Mouse (Mus musculus) lung, adult 2 months (tissue): Measurements from ENCODE around the gene Fdx1l. TPM values are rescaled to one million over a fixed set of nuclear protein-coding genes. Genes with fewer than 3 reads are reported as not detected.

Experiments used
- DNase-seq: peaks from one replicate; pipeline ENCODE4 v3.0.0; 2022
- H3K4me1 ChIP-seq: fragments of 200-500 bp; 2 replicates; pipeline ENCODE4 v1.6.1; 2011; ENCODE audit warnings: low read length; ENCODE audit not compliant: control insufficient read depth, insufficient read depth
- H3K4me3 ChIP-seq: fragments of 200-500 bp; replicated peaks from 2 replicates; pipeline ENCODE3; 2011; ENCODE audit warnings: low read depth, mild to moderate bottlenecking, control low read depth, low read length; ENCODE audit errors: extremely low read depth
- CTCF ChIP-seq: fragments of 200-500 bp; IDR thresholded peaks from 2 replicates; pipeline ENCODE4 v1.5.1; 2011; ENCODE audit warnings: mild to moderate bottlenecking, low read length, control low read depth; ENCODE audit not compliant: insufficient read depth
- POLR2A ChIP-seq: fragments of 200-500 bp; IDR thresholded peaks from 2 replicates; pipeline ENCODE4 v1.6.1; 2011; ENCODE audit warnings: low read depth, mild to moderate bottlenecking, control low read depth, low read length, borderline replicate concordance; ENCODE audit errors: extremely low read depth
- WGBS: fragments of 180-500 bp; shearing (Covaris S2); methylation state at CpG from one replicate; pipeline ENCODE4 v1.1.7; 2018; 5-methylcytosine and 5-hydroxymethylcytosine counted together
- polyA plus RNA-seq: library from polyadenylated mRNA; depleted of rRNA; stranded (reverse); fragments of >200 nt; gene quantifications from 2 replicates; pipeline ENCODE4 v1.2.3, GENCODE M21; 2012

The Fdx1l gene
- polyA plus RNA-seq, 1 experiment: 43.1 TPM

DNA sequence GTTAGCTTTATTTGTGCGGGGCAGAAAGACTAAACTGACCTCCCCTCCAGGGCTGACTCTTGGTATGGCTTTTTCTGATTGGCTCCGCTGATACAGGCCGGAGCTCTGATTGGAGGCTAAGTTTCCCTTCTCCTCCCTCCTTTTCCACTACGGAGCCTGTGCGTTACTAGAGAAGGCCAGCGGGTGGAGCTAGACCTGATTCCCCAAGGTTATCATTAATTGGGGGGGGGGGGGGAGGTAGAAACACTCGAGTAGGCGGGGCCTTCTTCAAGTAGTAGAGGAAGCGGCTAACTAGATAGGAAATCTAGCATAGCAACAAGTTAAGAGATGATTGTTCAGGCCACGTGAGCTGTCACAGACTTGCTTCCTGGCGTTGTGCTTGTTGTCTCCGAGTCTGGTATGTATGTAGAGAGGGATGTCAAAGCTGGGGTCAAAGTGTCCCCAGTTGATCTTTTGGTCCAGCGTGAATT is 42.6 kb downstream of the Fdx1l start:
- peak; percentile 76 for DNase-seq
- under 1% methylated on average over 13 of the region's 13 CpGs for WGBS
- Histone ChIP-seq H3K4me1 (peaks cover 14% of the 10 kb centered on the region), H3K4me3 (peak overlapping the region; percentile 72)
- no peak for TF ChIP-seq POLR2A
- peak; percentile 61 for TF ChIP-seq CTCF

DNA sequence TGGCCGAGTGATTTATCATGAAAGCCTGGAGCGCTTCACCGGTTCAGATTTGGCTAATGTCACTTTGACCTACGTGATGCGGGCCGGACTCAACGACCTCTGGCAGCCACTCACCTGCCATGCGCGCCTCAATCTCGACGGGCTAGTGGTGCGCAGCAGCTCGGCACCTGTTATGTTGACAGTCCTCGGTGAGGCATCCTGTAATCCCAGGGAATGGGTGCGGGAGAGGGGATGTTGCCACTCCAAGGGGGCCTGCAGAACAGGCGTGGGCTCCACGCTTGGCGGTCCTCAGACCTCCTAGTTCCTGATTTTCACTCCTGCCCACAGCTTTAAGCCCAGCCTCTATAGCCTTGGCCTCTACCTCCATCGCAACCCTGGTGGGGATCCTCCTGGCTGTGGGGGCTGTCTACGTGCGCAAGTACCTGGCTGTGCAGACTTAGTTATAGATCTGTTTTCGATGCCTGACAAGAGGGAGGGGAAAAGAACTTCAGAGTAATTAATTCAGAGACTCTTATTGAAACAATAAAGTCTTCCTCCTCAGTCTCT is 43.3 kb downstream of the Fdx1l start:
- TF ChIP-seq CTCF (no peak), POLR2A (no peak)
- 35% methylated on average over 22 of the region's 22 CpGs for WGBS
- no peak for DNase-seq
- peaks cover 14% of the 10 kb centered on the region for H3K4me1 ChIP-seq
- H3K4me3 ChIP-seq: no peak overlapping the region

DNA sequence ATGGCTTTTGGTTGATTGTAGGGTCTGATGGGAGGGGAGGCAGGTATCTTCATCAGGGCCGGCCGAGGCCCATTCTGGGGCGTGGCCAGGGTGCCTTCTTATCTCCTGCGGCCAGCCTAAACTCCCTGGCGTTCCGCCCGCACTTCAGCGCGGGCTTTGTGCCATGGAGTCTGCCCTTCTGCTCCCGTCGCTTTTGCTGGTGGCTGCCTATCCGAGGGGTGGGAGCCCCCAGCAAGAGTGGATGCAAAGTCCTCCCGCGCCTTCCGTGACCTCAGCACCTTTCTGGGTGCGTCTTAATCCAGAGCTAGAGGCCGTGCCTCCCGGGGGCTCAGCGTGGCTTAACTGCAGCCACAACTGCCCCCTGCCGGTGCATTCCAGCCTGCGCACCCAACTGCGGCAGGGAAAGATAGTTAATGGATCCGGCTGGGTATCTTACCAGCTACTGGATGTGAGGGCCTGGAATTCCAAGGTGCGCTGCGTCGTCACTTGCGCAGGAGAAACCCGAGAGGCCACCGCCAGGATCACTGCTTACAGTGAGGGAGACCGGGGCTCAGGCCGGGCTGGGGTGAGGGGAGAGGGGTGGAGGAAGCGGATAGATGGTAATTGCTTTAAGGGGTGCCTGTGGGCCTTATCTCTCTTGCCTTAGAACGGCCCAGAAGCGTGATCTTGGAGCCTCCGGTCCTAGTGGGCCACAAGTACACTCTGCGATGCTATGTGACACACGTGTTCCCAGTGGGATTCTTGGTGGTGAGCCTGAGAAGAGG is 43.9 kb downstream of the Fdx1l start, which contains the start of gene Icam4:
Gene Icam4, plus strand, starts transcription at position 83 of the 764 bp plus-strand sequence.
- peak within 1 kb of the TSS; percentile 43 for H3K4me3 ChIP-seq
- TF ChIP-seq CTCF: peak; percentile 74
- TF ChIP-seq POLR2A: 0 out of 2 replicates have a peak, but pooled peaks have one; percentile 5
- peaks cover 14% of the 10 kb centered on the region for H3K4me1 ChIP-seq
- DNase-seq: peak; percentile 88
- WGBS: 3% methylated on average over 37 of the region's 37 CpGs

DNA sequence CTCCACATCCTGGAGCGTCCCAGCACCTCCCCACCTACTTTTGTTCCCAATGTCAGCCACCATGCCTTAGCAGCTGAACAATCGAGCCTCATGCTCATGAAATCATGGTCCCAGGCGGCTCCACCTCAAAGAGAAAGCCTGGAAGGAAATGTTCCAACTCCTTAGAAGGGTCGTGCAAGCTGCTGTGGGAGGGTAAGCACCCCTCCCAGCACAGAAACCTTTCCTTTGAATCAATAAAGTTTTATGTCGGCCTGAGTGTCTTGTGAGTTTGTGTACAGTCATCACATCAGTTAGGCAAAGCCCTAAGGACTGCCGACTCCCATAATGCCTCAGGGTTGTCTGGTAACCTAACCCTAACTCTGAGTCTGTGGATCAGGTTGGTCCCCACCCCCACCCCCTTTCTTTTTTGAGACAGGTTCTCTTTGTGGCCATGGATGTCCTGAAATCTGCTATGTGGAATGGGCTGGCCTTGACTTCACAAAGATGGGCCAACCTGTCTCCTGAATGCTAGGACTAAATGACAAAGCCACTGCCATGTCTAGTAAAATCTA is 44.8 kb downstream of the Fdx1l start:
- DNase-seq: no peak
- TF ChIP-seq POLR2A (no peak), CTCF (no peak)
- Histone ChIP-seq H3K4me3 (no peak overlapping the region), H3K4me1 (peaks cover 14% of the 10 kb centered on the region)
- 57% methylated on average over 6 of the region's 6 CpGs for WGBS

DNA sequence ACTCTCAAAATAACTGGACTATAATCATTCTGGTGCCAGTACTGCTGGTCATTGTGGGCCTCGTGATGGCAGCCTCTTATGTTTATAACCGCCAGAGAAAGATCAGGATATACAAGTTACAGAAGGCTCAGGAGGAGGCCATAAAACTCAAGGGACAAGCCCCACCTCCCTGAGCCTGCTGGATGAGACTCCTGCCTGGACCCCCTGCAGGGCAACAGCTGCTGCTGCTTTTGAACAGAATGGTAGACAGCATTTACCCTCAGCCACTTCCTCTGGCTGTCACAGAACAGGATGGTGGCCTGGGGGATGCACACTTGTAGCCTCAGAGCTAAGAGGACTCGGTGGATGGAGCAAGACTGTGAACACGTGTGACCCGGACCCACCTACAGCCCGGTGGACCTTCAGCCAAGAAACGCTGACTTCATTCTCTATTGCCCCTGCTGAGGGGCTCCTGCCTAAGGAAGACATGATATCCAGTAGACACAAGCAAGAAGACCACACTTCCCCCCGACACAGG is 45.6 kb downstream of the Fdx1l start:
- peaks cover 12% of the 10 kb centered on the region for H3K4me1 ChIP-seq
- no peak overlapping the region for H3K4me3 ChIP-seq
- no peak for DNase-seq
- TF ChIP-seq CTCF (no peak), POLR2A (no peak)
- 61% methylated on average over 8 of the region's 8 CpGs for whole genome bisulfite sequencing

DNA sequence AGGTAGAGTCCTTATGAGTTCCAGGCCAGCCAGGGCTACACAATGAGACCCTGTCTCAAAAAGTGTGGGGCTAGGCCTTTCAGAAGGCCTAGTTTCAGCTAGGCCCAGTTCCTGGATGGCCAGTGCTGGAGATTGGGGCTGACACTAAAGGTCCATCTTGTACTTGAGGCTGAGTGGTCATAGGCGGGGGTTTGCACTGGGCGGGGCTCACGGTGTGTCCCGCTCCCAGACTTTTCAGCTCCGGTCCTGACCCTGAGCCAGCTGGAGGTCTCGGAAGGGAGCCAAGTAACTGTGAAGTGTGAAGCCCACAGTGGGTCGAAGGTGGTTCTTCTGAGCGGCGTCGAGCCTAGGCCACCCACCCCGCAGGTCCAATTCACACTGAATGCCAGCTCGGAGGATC is 46.6 kb downstream of the Fdx1l start:
- 59% methylated on average over 12 of the region's 12 CpGs for WGBS
- DNase-seq: peak; percentile 51
- peaks cover 8% of the 10 kb centered on the region for H3K4me1 ChIP-seq
- H3K4me3 ChIP-seq: peak overlapping the region; percentile 22
- TF ChIP-seq CTCF (no peak), POLR2A (no peak)

DNA sequence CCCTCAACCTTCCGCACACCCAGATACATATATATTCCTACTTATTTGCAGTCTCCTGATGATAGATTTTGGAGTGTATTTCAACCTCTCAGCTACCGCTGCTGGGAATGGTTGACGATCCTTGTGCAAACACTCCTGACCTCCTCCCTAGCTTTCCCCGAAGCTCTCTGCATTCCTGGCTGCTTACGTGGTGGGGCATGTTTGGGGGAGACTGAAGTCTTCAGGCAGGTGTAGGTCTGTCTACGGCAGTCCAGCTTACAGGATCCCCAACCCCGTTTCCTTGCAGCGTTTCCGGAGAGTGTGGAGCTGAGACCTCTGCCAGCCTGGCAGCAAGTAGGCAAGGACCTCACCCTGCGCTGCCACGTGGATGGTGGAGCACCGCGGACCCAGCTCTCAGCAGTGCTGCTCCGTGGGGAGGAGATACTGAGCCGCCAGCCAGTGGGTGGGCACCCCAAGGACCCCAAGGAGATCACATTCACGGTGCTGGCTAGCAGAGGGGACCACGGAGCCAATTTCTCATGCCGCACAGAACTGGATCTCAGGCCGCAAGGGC is 48.1 kb downstream of the Fdx1l start:
- peak overlapping the region; percentile 65 for H3K4me3 ChIP-seq
- TF ChIP-seq CTCF (no peak), POLR2A (peak; percentile 69; the same call in 1 of the 2 replicates)
- DNase-seq: peak; percentile 77
- peaks cover 14% of the 10 kb centered on the region for H3K4me1 ChIP-seq
- 54% methylated on average over 19 of the region's 19 CpGs for WGBS

DNA sequence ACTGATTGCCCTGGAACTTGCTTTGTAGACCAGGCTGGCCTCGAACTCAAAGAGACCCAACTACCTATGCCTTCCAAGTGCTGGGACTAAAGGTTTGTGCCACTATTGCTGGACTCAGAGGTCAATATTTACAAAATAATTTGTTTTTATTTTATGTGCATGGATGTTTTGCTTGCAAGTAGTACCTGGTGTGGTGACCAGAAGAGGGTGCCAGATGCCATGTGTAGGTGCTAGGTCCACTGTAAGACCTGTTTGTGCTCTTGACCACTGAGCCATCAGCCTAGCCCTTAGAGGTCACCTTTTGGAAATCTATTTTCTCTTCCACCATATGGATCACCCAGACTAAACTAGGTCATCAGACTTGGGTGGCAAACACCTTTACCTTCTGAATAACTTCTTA is 50.7 kb downstream of the Fdx1l start:
- no peak overlapping the region for H3K4me3 ChIP-seq
- WGBS: 78% methylated on average over 1 of the region's 1 CpGs
- H3K4me1 ChIP-seq: peaks cover 12% of the 10 kb centered on the region
- no peak for DNase-seq
- TF ChIP-seq CTCF: 0 out of 2 replicates have a peak, but pooled peaks have one; percentile 5
- no peak for TF ChIP-seq POLR2A

DNA sequence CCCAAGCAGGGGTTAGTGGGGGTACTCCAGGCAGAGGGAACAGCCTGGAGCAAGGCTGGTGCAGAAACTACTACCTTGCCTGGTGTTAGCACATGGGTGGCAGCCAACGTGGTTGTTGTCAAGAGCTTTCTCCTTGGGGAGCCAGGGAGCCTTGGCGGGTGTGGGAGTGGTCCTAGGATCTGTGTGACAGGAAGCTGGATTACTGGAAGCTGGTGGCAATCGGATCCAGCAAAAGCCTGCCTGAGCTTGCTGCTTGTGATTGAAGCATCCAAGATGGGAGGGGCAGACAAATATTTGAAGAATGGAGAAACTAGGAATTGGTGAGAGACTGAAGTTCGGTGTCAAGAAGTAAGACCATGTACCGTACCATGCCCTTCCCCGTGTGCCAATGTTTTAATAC is 51.1 kb downstream of the Fdx1l start:
- 41% methylated on average over 6 of the region's 6 CpGs for WGBS
- no peak overlapping the region for H3K4me3 ChIP-seq

More for the DNA sequence above, 51.1 kb downstream of the Fdx1l start:
- no peak for TF ChIP-seq POLR2A
- no peak for TF ChIP-seq CTCF
- DNase-seq: peak; percentile 53
- peaks cover 14% of the 10 kb centered on the region for H3K4me1 ChIP-seq
